ENCODE assay signal across 8 mouse cellular contexts in genomic region chr17:24559146-24559545, GRCm38 (mm10). TPM values are rescaled to one million over a fixed set of nuclear protein-coding genes. Genes with fewer than 3 reads are reported as not detected.
A peak's percentile ranks its signal among the peaks of the same experiment; 100 is the strongest.
DNase-seq lines count a peak whose midpoint lies in the region; ATAC-seq and TF ChIP-seq lines count a peak whose summit lies in the region.

No protein-coding gene starts in this region.

- no peak for TF ChIP-seq POLR2A in limb, embryonic 14.5 days (IDR thresholded peaks at IDR 0.05; ENCODE audit: borderline replicate concordance, extremely low read depth, insufficient read depth, insufficient read length)

- DNase-seq in NIH3T3 (ENCODE audit: low read depth) = peak; percentile 43
- DNase-seq in forebrain, embryonic 11.5 days (ENCODE audit: low spot score) = peak; percentile 57
- DNase-seq in heart, postnatal 10 days = peak; percentile 55 to 58
- peak; percentile 54 for DNase-seq in limb, embryonic 14.5 days (ENCODE audit: low spot score)
- no peak for DNase-seq in testis, postnatal 14 days (ENCODE audit: low spot score)
- DNase-seq in ovary, postnatal 36 days (ENCODE audit: low spot score) = no peak
- no peak for DNase-seq in c-Kit-positive CD71-positive TER-119-positive erythroid progenitor cells, embryonic 14.5 days (ENCODE audit: low spot score)

- peak; percentile 42; the same call in 1 of the 2 replicates for ATAC-seq in forebrain, embryonic 11.5 days (replicated peaks; ENCODE audit: low FRiP score)
- ATAC-seq in limb, embryonic 14.5 days (ENCODE audit: low FRiP score, low read depth) = peak; percentile 73
- peak; percentile 33; the same call in 1 of the 2 replicates for ATAC-seq in neural tube, embryonic 14.5 days (ENCODE audit: low read depth)

- intact Hi-C loops in heart, postnatal 10 days (cut with DNase I) = no loop called here

- H3K36me3 ChIP-seq in forebrain, embryonic 11.5 days (ENCODE audit: control insufficient read depth, insufficient read depth, low read length) = no peaks in the 10 kb centered on the region
- H3K36me3 ChIP-seq in limb, embryonic 14.5 days (ENCODE audit: control insufficient read depth, insufficient read depth, low read length) = peaks cover 15% of the 10 kb centered on the region; the same call in 1 of the 2 replicates
- no peaks in the 10 kb centered on the region; the same call in 1 of the 2 replicates for H3K36me3 ChIP-seq in neural tube, embryonic 14.5 days (ENCODE audit: control insufficient read depth, insufficient read depth, low read length)

- H3K27me3 ChIP-seq in forebrain, embryonic 11.5 days (ENCODE audit: control insufficient read depth, insufficient read depth, low read length) = no peaks in the 10 kb centered on the region
- H3K27me3 ChIP-seq in limb, embryonic 14.5 days (ENCODE audit: control insufficient read depth, insufficient read depth, low read length) = no peaks in the 10 kb centered on the region
- no peaks in the 10 kb centered on the region for H3K27me3 ChIP-seq in neural tube, embryonic 14.5 days (ENCODE audit: control insufficient read depth, insufficient read depth, low read length)

- H3K9ac ChIP-seq in forebrain, embryonic 11.5 days (ENCODE audit: low read length) = no peak overlapping the region
- 0 out of 2 replicates have a peak overlapping the region, but pooled peaks have one; percentile 2 for H3K9ac ChIP-seq in limb, embryonic 14.5 days (ENCODE audit: low read depth, low read length, severe bottlenecking)
- no peak overlapping the region for H3K9ac ChIP-seq in neural tube, embryonic 14.5 days (replicated peaks; ENCODE audit: low read depth, low read length)

- peak overlapping the region; percentile 80 for H3K27ac ChIP-seq in forebrain, embryonic 11.5 days (ENCODE audit: low read depth, low read length)
- H3K27ac ChIP-seq in limb, embryonic 14.5 days (replicated peaks; ENCODE audit: low read depth, low read length) = peak overlapping the region; percentile 86
- peak overlapping the region; percentile 86 for H3K27ac ChIP-seq in neural tube, embryonic 14.5 days (ENCODE audit: low read depth, low read length)

- no peaks in the 10 kb centered on the region for H3K9me3 ChIP-seq in forebrain, embryonic 11.5 days (ENCODE audit: control insufficient read depth, low read length)
- H3K9me3 ChIP-seq in limb, embryonic 14.5 days (ENCODE audit: control insufficient read depth, low read length) = no peaks in the 10 kb centered on the region
- H3K9me3 ChIP-seq in neural tube, embryonic 14.5 days (ENCODE audit: control insufficient read depth, low read length) = no peaks in the 10 kb centered on the region

- peak overlapping the region; percentile 29; the same call in 1 of the 2 replicates for H3K4me2 ChIP-seq in forebrain, embryonic 11.5 days (ENCODE audit: low read depth, low read length, severe bottlenecking)
- H3K4me2 ChIP-seq in limb, embryonic 14.5 days (replicated peaks; ENCODE audit: low read depth, low read length, severe bottlenecking) = peak overlapping the region; percentile 34
- 0 out of 2 replicates have a peak overlapping the region, but pooled peaks have one; percentile 14 for H3K4me2 ChIP-seq in neural tube, embryonic 14.5 days (ENCODE audit: low read depth, low read length)

- H3K4me1 ChIP-seq in forebrain, embryonic 11.5 days (replicated peaks; ENCODE audit: control insufficient read depth, insufficient read depth, low read length) = peaks cover 12% of the 10 kb centered on the region
- H3K4me1 ChIP-seq in limb, embryonic 14.5 days (ENCODE audit: control insufficient read depth, insufficient read depth, low read length) = peaks cover 21% of the 10 kb centered on the region
- H3K4me1 ChIP-seq in neural tube, embryonic 14.5 days (ENCODE audit: control insufficient read depth, insufficient read depth, low read length) = peaks cover 22% of the 10 kb centered on the region

- H3K4me3 ChIP-seq in forebrain, embryonic 11.5 days (ENCODE audit: low read depth, low read length) = no peak overlapping the region
- no peak overlapping the region for H3K4me3 ChIP-seq in limb, embryonic 14.5 days (replicated peaks; ENCODE audit: low read length)
- no peak overlapping the region for H3K4me3 ChIP-seq in neural tube, embryonic 14.5 days (ENCODE audit: low read depth, low read length)

- WGBS in forebrain, embryonic 11.5 days = 50% methylated on average over 3 of the region's 3 CpGs
- whole genome bisulfite sequencing in limb, embryonic 14.5 days = 44% methylated on average over 3 of the region's 3 CpGs
- WGBS in neural tube, embryonic 14.5 days = 36% methylated on average over 3 of the region's 3 CpGs

RNA-seq across cellular contexts. Expression of gene Pkd1, which starts 9.5 kb away (rescaled TPM):
- polyA plus RNA-seq in forebrain, embryonic 11.5 days (2014; fragmentation: Nextera tagmentation; extraction: Ambion mirVana) = 19.0 and 23.9 TPM in 2 replicates
- 10 to 100 TPM; 60.1 to 72.2 TPM for total RNA-seq in heart, postnatal 10 days (2021)
- 73.6 and 106 TPM in 2 replicates for polyA plus RNA-seq in limb, embryonic 14.5 days (2012; rRNA removed)
- 49.1 and 50.5 TPM in 2 replicates for polyA plus RNA-seq in limb, embryonic 14.5 days (2014; fragmentation: Nextera tagmentation; extraction: Ambion mirVana)
- 30.8 and 37.5 TPM in 2 replicates for polyA plus RNA-seq in neural tube, embryonic 14.5 days (2014; fragmentation: Nextera tagmentation; extraction: Ambion mirVana)

RNA-seq across cellular contexts. Expression of gene Rab26, which starts 25.1 kb away (rescaled TPM):
- polyA plus RNA-seq in forebrain, embryonic 11.5 days (2014; fragmentation: Nextera tagmentation; extraction: Ambion mirVana) = 1.8 and 2.7 TPM in 2 replicates
- total RNA-seq in heart, postnatal 10 days (2021) = under 1 TPM; 0.32 to 0.45 TPM
- 2.0 and 3.0 TPM in 2 replicates for polyA plus RNA-seq in limb, embryonic 14.5 days (2012; rRNA removed)
- polyA plus RNA-seq in limb, embryonic 14.5 days (2014; fragmentation: Nextera tagmentation; extraction: Ambion mirVana) = 4.1 and 6.1 TPM in 2 replicates
- polyA plus RNA-seq in neural tube, embryonic 14.5 days (2014; fragmentation: Nextera tagmentation; extraction: Ambion mirVana) = 1.8 and 5.7 TPM in 2 replicates

RNA-seq across cellular contexts. Expression of gene Traf7, which starts 31.4 kb away (rescaled TPM):
- polyA plus RNA-seq in forebrain, embryonic 11.5 days (2014; fragmentation: Nextera tagmentation; extraction: Ambion mirVana) = 113 and 123 TPM in 2 replicates
- total RNA-seq in heart, postnatal 10 days (2021) = 10 to 100 TPM; 75.9 to 77.9 TPM
- polyA plus RNA-seq in limb, embryonic 14.5 days (2012; rRNA removed) = 308 and 376 TPM in 2 replicates
- 81.3 and 91.0 TPM in 2 replicates for polyA plus RNA-seq in limb, embryonic 14.5 days (2014; fragmentation: Nextera tagmentation; extraction: Ambion mirVana)
- 74.2 and 76.6 TPM in 2 replicates for polyA plus RNA-seq in neural tube, embryonic 14.5 days (2014; fragmentation: Nextera tagmentation; extraction: Ambion mirVana)

Comparison
In these comparisons a context has a peak if more than half of its experiments do, and no peak if none do; other contexts are left out.
1. DNase-seq: peak in NIH3T3 (single experiment), forebrain, embryonic 11.5 days (single experiment), heart, postnatal 10 days (2 of 2) and limb, embryonic 14.5 days (single experiment); none in testis, postnatal 14 days (single experiment), ovary, postnatal 36 days (single experiment) and c-Kit-positive CD71-positive TER-119-positive erythroid progenitor cells, embryonic 14.5 days (single experiment).
2. Peak in every context shown above with its lines, with median percentiles within 50 percentile points of each other: ATAC-seq, H3K27ac ChIP-seq and H3K4me2 ChIP-seq.